Mouse (Mus musculus) lung, adult 18-20 months (tissue): ENCODE data around the gene Gm20388.

ENCODE experiments used
- DNase-seq, 2 experiments: peaks; one replicate each; pipeline ENCODE4 v3.0.0; 2022; ENCODE audit warnings: mixed read lengths in 2 of 2

Gm20388 gene

DNA sequence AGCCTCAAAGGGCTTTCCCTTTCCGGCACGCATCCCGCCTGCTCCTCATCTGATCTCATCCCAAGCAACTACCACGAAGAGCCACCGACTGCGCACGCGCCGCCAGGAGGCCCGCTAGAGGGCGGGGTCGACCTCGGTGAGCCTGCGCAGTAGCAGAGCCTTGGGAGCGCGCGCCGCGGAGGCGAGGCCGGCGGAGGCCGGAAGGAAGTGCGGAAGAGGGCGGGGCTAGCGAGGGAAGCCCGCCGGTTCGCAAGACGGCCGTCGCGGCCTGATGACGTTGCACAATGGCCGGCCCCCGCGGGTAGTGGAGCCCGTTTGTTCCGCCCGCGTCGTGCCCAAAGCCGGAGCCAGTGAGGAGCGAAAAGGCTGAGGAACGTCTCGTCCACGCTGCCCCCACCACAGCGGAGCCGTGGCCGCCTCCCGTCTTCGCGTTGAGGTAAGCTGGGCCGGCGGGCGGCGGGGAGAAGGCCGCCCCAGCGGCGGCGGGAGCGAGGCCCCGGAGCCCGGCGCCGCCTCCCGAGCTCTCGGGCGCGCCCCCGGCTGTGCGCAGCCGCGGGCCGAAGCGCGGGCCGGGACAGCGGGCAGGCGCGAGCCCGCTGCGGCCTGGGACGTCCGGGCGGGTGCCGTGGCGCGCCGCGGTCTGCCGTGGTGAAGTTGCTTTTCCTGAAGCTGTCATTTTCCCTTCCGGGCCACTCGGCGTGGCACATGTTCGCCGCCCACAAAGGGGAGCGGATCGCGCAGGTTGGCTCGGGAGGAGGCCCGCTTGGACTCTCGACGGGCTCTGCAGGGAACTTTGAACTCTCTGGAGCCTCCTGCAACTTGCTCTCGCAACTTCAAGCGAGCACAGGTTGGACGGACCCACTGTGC is 2466.0 kb downstream of the Gm20388 start, which contains the start of gene Zc3h18:
Zc3h18 (plus strand) TSS at position 245 of the 867 bp plus-strand sequence.
- peak; percentile 99 for DNase-seq

DNA sequence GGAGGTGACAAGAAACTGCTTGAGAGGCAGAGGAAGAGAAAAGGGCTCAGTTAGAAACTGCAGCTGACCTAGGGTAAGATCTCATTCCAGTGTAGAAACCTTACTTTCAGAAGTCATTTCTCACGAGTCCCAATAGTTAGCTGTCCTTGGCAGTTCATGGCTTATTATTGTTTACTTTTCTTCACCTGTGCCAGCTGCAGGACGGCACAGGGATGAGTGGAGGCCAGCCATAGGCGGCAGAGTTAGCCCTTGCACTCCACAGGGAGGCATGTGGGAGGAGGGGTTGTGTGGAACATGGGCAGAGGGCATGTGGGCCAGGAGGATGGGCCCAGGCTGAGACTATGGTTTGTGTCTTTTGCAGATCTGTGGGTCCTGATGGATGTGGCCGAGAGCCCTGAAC is 2472.4 kb downstream of the Gm20388 start:
- DNase-seq = no peak

DNA sequence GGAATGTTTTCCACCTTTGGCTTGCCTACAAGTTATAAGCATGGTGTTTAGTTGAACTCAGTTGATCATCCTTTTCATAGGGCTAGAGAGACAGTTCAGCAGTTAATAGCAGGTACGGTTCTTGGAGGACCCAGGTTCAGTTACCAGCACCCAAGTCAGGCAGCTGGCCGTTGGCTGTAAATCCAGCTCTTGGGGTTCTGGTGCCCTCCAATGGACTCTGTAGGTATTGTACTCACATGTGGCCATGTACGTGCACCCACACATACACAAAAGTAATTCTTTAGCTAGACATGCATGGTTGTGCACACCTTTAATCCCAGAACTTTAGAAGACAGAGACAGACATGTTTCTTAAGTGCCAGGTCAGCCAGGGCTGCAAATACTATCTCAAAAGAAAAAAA is 2478.7 kb downstream of the Gm20388 start:
- no peak for DNase-seq

DNA sequence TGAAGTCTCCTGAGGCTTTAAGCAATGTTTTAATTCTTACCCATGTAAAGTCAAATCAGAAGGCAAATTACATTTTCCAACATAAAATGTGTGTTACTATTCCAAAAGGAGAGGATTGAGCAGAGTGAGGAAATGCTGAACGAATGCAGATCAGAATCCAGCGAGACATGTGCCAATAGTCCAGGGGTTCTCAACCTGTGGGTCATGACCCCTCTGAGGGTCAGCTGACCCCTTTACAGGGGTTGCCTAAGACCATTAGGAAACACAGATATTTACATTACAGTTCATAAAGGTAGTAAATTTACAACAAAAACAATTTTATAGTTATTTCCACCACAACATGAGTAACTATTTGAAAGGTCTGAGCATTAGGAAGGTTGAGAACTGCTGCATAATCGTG is 2480.1 kb downstream of the Gm20388 start:
- no peak for DNase-seq

DNA sequence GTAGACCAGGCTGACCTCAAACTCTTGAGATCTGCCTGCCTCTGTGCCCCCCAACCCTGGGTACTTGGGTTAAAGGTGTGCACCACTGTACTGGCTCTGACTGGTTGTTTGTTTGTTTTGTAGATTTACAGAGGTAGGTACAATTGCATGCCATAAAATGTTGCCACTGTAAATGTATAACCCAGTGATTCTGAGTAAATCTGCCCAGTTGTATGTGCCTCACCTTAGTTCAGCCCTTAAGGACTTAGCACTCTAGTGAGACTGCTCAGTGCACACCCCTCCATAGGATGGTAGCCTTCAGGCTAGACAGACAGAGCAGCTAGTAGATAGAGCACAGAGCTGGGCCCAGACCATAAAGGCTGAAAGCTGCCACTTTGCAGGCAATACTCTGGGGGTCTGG is 2483.1 kb downstream of the Gm20388 start:
- no peak for DNase-seq

DNA sequence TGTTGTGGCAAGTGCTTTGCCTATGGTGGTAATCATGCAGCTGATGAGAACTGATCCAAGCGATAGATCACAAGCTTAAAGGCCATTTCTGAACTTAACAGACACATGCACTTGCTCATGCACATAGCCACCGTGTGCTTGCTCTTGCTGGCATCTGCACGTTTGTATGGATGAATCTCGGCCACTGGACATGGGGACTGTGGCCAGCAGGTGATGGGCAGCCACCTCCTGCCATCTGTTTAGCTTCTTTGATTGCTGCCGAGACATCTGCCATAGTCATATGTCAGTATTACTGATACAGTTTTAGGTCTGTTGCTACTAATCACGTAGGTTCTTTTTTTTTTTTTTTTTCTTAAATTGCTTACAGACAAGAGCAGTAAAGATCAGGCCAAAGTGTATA is 2484.7 kb downstream of the Gm20388 start:
- DNase-seq = no peak

DNA sequence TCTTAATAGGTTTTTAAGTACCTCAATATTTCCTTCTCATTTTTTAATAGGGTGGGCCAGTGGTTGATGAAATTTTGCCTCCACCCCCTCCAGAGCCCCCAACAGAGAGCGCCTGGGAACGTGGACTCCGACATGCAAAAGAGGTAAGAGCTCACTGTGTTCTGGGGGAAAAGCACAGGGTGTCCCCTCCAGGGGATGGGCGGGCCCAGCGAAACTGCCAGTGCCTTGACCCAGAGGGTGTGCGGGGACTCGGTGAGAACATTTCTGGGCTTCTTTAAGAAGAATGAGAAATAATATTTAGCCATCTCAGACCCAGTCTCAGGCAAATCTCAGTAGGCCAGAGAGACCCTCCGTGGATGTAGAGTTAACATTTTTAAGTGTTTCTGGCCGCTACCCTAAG is 2487.5 kb downstream of the Gm20388 start:
- no peak for DNase-seq

DNA sequence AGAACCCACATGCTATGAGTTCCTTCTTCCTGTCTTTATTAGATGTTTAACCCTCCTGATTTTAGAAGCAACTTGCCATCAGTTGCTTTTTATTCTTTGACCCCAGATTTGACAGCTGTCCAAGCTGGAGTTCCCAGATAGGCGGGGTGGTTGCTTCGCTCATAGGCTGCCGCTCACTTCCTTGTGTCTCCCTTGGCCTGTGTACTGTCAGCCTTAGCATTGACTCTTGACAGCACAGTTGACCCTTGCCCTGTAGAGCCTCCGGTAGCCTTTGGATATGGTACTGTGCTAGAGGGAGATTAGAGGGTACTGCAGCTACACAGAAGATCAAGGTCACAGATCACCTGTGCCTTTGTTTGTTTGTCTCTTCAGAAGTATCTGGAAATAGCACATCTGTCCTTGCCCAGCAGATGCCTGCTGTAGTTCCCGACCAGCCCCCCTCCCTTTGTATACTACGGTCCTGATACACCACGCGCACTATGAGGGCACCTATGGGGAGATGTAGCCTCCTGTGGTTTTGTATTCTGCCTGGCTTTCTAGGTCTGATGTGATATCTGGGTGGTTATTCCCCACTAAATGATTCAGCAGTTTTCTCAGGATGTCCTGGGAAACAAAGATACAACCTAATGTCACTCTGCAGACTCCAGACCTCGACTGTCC is 2494.6 kb downstream of the Gm20388 start:
- no peak for DNase-seq

DNA sequence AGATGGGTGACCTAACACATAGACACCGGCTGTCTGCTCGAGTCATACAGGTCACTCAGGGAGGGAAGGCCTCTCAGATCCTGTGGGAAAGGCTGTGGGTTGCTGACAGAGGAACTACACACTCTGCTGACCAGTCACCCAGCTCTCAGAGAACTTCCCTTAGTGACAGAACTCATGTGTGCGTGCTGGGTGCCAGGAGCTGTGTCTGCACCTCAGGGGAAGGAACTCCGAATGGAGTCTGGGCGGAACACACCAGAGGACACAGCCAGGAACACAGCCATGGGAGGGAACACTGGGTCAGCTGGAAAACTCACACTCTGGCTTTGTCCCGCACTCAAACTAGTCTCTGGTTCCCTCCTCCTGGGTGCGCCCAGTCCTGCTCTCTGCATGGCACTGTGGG is 2497.0 kb downstream of the Gm20388 start:
- DNase-seq = no peak

DNA sequence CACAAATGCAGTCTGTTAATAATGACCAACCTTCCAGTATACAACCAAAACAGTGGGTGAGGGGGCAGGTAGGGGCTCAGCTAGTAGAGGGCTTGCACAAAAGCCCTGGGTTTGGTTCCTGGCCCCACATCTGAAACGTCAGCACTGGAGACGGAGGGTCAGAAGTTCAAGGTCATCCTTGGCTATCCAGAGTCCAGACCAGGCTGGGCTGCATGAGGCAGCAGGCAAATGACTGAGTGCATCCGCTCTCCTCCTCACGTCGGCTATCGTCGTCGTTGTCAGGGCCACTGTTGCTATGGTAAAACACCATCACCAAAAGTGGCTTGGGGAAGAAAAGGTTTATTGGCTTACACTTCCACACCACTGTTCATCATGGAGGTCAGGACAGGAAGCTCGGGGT is 2503.7 kb downstream of the Gm20388 start:
- DNase-seq = no peak

DNA sequence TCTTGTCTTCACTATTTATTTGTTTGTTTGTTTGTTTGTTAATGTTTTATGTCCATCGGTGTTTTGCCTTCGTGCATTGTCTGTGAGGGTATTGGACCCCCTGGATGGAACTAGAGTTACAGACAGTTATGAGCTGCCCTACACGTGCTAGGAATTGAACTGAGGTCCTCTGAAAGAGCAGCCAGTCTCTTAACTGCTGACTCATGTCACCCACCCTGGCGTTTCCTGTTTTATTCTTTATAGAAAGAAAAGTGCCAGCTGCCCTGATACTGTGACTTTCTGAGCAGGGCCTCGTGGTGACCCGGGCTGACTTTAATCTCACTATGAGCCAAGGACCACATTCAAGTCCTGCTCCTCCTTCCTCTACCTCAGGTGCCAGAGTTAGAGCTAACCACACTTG is 2504.9 kb downstream of the Gm20388 start:
- no peak for DNase-seq

DNA sequence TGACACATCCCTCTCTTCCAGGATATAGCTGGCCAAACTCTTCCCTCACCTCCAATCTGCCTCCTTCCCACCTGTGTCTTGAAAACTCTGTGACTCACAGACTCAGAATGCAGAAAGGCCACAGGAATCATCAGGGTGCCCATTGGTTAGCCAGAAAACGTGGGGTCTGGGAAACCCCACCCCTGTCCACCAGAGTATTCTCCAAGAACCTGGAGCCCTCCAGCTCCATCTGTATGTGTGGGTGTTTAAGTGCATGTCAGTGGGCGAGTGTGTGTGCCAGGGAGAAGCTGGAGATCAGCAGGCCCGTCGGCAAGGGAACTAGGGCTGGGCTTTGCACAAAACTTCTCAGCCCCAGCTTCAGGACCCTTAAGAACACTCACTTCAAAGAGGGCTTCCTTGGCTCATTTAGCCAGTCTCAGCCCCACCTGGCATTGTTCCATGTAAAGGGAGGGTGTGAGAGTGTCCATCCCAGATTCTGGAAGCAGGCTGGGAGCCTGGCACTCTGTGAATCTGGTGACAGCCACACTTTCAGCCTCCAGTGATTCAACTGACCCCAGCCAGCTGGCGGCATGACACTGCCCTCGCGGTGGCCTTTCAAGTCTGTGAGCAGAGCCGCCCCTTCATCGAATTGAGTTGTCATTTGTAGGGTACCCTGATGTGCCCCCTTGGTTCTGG is 2509.4 kb downstream of the Gm20388 start:
- DNase-seq = no peak

DNA sequence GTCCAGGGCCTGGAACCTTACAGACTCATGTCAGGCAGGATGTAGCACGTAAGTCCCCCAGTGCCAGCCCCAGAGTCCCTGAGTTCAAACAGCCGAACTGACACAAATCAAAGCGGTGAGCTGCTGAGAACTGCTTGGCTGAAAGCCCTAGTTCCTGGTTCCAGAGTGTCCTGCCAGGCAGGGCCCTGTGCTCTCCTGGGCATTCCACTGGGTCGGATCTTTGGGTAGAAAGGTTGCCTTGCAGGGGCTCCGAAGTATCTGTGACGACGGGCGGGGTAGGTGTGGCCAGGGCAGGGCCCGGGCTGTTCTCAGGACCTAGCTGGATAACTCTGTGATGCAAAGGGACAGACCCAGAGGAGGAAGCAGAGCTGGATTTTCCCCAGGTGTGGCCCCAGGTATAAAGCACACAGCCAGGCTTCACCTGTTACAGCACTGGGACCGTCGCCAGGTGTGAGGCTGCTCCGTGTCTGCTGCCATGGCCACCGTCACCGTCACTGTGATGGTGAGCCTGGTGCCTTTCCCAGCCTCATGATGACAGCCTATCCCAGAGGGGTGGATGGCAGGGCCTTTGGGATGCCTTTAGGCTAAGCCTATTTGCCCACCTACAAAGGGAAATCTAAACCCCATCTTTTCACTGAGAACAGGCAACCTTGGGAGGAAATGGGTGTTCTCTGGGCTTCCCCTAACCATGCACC is 2510.9 kb downstream of the Gm20388 start, which contains the start of gene Il17c:
Il17c (plus strand) TSS at position 645 of the 695 bp plus-strand sequence.
- peak in 1 of 2 experiments; percentile 51 for DNase-seq

DNA sequence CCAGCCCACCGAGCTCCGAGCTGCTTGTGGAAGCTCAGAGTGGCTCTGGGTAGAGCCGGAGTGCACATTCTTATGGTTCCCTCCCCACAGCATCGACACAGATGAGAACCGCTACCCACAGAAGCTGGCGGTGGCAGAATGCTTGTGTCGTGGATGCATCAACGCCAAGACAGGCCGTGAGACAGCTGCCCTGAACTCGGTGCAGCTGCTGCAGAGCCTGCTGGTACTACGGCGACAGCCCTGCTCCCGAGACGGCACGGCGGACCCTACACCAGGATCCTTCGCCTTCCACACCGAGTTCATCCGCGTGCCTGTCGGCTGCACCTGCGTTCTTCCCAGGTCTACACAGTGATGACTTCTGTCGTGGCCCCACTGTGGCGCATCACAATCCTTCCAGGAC is 2512.6 kb downstream of the Gm20388 start:
- DNase-seq = no peak

DNA sequence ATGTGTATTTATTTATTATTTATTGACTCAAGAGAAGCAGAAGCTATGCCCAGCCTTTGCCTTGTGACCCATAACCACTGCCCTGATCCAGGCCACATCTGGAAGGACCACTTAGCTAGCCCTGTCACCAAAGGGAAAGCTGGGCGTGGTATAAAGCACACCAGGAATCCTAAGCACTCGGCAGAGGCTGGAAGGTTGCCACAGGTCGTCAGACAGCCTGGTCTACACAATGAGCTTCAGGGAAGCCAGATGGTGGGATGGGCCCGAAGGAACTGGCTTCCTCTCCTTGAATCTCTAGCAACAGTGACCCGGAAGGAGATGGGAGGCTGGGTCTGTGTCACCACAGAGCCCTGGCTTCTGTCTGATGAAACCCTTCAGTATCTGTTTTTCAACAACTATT is 2513.0 kb downstream of the Gm20388 start:
- DNase-seq = peak; percentile 50 to 61

DNA sequence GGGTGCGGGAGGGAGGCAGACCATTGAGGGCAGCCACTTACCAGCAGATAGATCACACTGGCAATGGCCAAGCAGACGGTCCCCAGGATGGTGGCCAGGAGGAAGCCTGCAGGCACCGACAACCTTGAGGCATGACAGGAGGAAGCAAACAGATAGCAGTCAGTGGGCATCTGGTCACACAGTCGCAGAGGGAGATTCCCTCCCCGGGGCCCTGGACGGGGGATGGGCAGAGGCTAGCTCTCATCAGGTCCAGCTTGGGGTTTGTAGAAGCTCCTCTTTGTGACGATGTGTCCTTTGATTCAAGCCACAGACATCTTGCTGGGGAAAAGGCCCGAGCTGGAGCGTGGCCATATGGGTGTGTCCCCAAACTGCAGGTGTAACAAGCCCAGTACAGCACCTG is 2515.5 kb downstream of the Gm20388 start:
- no peak for DNase-seq

DNA sequence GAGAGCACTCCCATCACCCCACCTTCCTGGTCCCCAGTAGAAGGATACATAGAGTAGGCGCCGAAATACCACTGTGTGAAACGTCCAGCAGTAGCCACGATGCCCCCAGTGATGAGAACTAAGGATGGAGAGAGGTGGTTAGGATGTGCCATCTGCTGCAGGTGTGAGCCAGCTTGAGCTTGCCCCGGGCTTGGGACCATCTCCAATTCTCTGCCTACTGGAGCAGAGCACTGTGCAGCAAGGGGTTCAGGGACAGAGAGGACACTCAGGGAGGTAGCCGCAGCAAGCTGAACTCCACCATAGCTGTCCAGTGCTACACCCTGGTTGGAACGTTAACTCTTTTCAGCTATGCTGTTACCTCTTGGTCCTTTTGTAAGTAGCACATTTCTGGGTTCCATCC is 2517.0 kb downstream of the Gm20388 start:
- DNase-seq = no peak

DNA sequence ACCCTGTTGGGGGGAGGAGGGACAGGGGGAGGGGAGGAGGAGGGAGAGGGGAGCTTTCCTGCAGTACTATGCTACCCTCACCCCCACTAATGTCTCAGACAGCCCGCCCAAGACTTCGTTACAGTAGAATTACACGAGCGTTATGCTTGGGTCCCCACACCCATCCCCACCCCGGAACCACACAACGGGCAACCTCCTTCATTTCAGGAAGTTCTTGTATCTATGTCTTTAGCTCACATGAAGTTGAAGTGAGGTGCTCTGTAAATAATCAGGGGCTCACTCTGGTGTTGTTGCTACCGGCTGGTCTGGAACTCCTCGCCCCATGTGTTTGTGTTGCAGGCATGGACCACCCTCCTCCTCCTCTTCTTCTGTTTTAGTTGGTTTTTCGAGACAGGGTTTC is 2517.5 kb downstream of the Gm20388 start:
- no peak for DNase-seq

DNA sequence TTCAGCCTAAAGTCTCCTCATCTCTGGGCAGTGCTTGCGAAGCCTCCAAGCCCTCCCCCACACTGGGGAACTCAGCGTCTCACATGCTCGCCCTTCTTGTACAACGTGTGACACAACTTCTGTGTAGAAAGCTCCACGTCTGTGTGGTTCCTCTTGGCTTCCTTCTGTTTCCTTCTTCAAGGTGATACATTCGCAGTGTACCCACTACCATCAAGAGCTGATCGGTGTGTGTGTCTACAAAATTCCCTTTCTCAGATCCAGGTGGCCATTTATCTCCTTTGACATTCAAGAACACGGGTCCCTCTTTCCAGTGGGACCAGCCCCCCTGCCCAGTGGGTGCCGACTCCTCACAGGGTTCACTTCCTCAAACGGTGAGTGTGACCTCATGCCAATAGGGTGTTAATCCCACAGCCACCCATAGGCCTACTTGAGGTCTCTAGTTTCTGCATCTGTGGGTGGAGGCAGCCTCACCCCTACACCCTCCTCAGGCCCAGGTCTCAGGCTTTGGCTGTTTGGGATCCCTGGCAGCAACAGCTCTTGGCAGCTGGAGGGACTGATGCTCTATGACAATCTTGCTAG is 2519.5 kb downstream of the Gm20388 start:
- peak; percentile 45 to 61 for DNase-seq

DNA sequence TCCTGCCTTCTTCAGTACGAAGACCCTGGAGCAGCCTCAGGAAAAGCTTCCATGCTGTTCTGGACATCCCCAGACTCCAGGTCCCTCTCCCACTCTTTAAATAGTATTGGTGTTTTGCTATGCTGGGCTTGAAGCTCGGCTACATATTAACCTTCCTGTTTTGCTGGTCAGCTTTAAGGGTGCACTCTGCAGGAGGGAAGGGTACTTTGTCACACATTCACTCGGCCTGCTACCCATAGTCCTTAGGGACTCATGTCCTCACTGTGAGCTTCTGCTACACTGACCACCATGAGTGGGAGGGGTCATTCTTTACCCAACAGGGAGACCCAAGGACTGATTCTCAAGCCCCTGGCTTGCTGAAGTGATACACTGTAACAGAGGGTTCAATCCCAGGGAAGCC is 2520.0 kb downstream of the Gm20388 start:
- DNase-seq = no peak

DNA sequence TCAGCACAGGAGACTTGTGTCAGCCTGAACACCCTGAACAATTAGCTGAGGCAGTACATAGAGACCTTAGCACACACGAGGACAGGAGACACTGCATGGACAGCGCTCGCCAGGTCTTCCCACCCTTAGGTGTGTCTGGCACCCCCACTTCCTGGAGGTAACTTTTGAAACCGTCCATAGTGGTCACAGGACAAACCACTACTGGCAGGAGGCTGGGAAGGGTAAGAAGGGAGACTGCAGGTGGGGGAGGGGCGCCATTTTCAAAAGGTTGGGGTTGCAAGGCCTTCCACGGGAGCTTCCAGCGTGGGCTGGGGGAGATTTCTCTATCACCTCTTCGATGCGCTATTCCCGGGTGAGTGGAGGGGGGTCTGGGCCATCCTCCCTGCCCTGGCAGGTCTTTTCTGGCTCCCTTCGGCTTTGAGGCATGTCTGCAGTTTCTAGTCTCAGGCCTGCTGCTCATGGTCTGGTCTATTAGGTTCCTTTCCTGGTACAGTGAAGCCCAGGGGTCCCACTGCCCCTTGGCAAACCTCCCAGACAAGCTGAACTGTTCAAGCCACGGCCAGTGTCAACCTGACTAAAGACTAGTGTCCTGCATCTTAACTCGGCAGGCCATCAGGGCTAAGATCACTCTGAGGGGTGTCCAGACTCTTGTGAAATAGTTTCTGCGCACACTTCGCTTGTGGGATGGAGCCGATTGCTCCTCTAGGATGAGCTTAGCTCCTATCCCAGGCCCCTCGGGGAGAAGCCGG is 2521.2 kb downstream of the Gm20388 start:
- peak in 1 of 2 experiments; percentile 39 for DNase-seq
